Mouse (Mus musculus): ENCODE data around the gene Rtkn. TPM values are rescaled to one million over a fixed set of nuclear protein-coding genes. Genes with fewer than 3 reads are reported as not detected.

Gene Rtkn
- total RNA-seq, 2 experiments from 2014 or later, result not detected

DNA sequence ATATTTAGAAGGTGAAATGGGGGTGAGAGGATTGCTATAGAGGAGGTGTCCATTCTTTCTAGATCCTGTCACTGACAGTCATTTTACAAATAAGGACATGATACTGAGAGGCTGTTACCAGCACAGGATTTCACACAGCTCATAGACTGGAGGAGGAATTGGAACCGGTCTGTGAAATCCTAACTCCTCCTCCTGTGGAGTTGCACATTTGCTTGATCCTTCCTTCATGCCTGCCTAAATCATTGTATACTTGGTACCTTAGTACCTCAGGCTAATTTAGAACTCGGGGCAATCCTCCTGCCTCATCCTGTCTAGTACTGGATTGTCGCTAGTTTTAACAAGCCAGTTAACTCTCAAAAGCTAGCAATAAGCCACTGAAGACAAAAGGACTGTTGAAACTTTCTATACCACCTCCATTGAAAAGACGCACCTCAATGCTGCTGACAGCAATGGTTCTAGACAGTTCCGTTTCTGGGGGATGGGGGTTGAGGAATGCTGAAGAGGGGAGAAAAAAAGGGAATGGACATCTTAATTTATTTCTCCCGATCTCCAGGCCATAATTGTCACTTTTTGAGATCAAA lies 29.9 kb downstream of the Rtkn start:
- peak; percentile 44 for ATAC-seq (replicated peaks; ENCODE audit: low FRiP score, poor library complexity, severe bottlenecking)

DNA sequence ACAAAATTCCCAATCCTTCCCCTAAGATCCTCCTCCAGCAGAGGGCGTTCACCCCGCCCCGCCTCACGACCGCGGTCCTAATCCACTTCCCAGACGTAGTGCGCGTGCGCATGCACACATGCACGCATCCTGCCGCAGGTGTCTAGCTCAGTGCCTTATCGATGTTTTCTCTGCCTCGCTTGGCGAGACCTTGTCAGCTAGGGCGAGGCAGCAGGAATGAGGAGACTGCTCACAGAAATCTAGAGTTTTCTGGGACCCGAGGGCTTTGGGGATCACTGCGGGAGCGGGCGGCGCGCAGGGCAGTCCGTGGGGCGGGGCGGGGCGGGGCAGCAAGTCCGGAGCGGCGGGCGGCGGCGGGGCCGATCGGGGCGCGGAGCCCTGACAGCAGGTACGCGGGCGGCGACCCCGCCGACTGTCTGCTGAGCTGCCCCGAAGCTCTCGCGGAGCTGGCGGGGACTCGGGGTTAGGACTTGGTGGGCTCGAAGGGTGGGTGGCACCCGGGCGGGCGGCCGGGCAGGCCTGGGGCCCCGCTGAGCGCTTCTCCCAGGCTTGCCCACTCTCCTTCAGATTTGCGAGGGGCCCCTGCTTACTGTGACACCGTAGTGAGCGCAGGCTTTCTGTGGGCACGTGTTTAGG lies 30.5 kb downstream of the Rtkn start, which contains the start of gene Dctn1:
Dctn1 (plus strand) TSS at position 314 of the 636 bp plus-strand sequence.
- peak; percentile 92 for ATAC-seq (replicated peaks; ENCODE audit: low FRiP score, poor library complexity, severe bottlenecking)

DNA sequence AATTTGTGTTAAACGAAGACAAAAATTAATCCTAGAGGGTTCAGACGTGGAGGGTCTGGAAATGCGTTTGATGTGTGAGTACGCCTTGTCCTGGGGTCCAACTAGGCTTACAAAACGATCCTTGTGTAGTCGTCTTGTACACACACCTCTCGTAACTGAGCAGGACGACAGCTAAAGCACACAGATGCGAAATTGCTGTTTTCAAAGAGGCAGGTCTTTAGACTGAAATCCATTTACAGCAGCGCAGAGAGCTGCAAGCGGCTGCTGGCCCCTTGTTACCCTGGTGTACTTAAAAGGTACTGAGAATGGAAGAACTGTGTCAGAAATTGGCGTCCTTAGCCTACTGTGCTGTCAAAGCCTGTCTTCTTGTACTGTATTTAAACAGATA lies 31.0 kb downstream of the Rtkn start:
- peak; percentile 34; the same call in 1 of the 2 replicates for ATAC-seq (replicated peaks; ENCODE audit: low FRiP score, poor library complexity, severe bottlenecking)

DNA sequence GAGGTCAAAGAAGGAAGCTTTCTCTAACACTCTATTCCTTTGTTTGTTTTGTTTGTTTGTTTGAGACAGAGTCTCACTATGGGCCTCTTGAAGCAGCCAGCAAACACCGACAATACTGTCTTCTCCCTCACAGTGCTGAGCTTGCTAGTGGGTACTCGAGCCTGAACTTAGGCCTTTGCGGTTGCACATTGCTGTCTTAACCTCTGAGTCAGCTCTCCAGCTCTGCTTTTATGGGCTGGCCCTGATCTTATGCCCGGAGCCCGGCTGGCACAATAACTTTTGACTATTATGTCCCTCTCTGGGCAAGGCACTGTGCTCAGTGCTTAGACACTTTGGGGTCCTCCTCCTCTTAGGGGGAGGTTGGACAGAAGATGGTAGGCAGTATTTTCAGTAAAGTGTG lies 34.6 kb downstream of the Rtkn start:
- ATAC-seq (replicated peaks; ENCODE audit: low FRiP score, poor library complexity, severe bottlenecking), result no peak

DNA sequence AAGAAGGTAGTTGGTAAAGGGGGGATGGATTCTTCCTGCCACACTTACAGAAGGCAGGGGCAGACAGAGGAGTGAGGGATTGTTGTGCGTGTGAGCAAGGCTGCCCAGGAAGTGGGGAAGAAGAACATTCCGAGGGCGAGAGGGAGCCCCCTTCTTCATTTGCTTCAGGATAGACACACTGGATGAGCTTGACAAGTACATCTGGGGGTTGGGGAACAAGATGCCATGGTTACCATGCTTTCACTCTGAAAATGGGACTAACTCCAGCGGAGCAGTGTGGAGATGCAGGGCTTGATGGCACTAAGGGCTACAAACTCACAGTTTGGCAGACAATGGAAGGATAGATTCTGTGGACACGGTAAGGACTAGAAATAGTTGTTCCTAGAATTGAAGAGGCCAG lies 35.8 kb downstream of the Rtkn start:
- no peak for ATAC-seq (replicated peaks; ENCODE audit: low FRiP score, poor library complexity, severe bottlenecking)

DNA sequence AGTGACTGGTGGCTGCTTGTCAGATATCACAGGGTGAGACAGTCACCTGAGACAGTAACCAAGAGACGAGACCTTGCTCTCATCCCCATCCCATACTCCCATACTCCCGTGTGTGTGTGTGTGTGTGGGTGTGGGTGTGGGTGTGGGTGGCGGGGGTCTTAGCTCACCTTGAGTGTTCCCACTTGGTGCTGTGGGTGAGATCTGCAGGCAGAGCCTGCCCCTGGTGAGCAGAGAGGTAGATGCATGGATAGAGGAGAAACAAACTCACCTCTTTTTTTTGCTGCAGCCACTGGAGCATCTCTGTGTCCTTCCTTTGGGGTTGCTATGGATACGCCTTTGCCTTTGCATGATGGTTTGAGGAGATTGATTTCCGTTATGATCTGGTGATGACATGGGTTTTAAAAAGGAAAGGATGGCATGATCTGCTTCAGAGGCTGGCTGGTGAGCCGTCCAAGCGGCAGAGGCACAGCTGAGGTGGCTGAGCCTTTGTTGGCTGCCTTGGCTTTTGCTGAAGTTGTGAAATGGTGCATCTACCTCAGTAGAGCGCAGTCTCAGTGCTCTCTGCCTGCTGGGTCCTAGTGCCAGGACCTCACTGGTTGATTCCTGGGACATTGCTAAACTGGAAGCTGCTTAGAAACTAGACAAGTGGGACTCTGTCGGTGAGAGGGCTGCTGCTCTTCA lies 37.1 kb downstream of the Rtkn start:
- no peak for ATAC-seq (replicated peaks; ENCODE audit: low FRiP score, poor library complexity, severe bottlenecking)

DNA sequence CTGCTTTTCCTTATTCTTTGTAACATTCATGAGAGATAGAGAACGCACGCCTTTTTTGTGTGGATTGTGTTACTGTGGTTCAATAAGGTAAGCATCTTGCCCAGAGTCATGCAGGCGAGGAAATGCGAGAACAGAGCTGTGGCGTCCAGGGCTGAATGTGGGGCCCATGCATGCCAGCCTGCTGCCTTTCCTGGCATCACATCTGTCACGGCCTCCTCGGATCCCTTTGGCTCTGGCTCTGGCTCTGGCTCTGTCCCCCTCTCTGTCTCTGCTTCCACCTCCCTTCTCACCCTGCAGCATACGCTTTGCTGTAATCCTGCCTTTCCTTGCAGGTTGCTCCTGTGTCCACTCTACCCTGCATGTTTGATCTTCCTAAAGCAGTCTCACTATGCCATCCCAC lies 40.7 kb downstream of the Rtkn start:
- no peak for ATAC-seq (replicated peaks; ENCODE audit: low FRiP score, poor library complexity, severe bottlenecking)

DNA sequence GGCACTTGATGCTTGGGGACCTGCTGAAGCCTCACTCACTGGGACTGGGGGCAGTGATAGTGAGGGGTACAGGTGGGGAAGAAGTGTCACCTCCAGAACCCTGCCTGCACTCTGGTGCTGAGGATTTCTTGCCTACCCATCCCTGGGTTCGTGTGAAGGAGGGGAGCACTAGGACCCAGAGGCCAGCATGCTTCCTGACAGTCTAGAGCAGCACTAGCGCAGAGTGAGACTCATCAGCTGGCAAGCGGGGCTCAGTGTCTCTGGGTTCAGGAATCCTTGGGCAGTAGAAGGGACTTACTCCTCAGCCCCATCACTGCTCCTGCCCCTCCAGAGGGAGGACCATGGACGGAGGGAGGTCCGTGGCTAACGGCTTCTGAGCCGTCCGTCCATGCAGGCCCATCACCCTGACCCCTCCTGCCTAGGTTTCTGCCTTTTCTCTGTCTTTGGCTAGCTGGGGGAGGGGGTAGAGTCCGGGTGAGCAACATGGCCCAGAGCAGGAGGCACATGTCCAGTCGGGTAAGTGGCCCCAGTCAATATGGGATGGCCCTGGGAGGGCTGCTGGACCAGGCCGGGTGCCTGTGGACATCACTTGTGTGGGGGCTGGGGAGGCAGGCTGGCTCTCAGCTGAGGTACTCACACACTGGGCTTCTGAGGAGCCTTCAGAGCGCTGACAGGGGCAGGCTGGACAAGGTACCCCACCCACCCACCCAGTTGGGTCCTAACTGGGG lies 44.3 kb downstream of the Rtkn start:
- no peak for ATAC-seq (replicated peaks; ENCODE audit: low FRiP score, poor library complexity, severe bottlenecking)

DNA sequence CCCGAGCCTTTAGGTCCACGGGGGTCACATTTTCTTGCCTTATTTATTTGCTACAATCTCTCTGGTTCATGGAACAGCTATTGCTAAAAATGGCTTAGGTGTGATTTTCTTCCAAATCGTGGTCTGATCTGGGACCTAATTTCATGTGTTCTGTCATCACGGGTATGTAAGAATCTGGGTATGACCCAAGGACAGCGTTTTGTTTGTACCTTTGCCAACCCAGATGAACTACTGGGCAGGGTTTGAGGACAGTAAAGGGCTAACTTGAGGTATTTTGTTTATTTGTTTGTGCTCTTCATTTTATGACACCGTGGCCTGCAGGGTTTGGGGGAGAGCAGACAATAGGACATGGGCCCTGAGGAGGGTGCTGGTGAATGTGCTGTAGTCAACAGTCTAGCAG lies 45.3 kb downstream of the Rtkn start:
- ATAC-seq (replicated peaks; ENCODE audit: low FRiP score, poor library complexity, severe bottlenecking), result no peak

DNA sequence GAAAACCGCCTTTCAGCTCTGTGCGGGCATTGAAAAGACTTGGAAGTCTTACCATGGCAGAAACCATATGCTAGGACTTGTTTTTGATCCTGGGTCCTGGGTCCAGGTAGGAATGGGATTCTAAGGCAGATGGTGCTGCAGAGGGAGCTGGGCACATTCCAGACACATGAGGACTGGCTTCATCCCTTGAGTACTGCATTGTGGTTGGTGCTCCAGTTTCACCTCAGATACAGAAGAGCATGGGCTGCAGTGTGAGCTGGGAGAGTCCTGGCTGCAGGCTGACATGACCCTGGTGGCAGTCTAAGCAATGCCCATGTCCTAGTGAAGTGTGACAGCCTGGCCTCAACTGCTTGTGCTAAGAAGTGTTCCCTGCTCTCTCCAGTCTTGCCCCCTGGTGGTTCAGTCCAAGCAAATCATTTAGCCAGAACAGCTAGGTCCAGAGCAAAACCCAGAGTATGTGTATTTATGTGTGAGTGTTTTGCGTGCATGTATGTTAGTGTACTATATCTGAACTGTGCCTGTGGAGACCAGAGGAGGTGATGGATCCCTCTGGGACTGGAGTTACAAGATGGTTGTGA lies 49.7 kb downstream of the Rtkn start:
- peak; percentile 42; the same call in 1 of the 2 replicates for ATAC-seq (replicated peaks; ENCODE audit: low FRiP score, poor library complexity, severe bottlenecking)

DNA sequence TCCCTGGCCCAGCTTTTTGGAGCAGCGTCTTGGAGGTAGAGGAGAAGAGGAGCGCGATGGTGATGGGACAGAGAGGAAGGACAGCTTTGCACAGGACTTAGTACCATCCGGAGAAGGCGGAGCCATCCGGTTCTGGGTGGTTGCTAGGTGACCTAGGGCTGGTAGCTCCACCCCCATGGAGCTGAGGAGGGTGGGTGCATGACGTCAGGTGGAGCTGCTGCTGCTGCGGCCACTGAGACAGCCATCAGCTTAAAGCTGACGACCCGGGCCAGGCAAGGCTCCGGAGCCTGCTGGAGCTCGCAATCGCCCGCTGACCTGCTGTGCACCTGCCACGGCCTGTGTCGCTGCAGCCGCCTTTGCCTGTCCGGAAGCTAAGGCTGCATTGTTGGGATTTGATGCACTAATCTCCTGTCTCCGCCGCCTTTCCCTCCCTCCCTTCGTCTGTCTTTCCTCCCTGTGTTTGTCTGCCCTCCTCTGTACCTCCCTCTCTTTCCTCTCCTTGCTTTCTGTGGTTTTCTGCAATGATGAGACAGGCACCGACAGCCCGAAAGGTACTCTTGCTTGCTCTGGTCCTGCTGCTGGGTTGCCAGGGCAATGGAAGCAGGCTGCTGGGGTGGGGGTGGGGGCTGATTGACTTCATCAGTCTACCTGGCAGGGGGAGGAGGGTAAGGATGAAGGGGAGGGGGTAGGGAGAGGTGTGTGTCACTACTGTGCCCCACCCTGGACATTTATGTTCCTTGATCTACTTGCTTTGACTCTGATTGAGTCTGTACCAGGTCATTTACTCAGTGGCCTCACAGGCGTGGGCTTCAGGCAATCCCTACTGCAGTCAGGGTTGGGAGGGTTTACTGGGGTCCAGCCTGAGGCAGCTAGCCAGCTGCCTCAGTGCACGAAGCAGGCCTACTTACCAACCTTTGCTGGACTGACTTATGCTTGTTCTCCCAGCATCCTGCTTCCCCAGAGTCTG lies 50.9 kb downstream of the Rtkn start:
- no peak for ATAC-seq (replicated peaks; ENCODE audit: low FRiP score, poor library complexity, severe bottlenecking)

DNA sequence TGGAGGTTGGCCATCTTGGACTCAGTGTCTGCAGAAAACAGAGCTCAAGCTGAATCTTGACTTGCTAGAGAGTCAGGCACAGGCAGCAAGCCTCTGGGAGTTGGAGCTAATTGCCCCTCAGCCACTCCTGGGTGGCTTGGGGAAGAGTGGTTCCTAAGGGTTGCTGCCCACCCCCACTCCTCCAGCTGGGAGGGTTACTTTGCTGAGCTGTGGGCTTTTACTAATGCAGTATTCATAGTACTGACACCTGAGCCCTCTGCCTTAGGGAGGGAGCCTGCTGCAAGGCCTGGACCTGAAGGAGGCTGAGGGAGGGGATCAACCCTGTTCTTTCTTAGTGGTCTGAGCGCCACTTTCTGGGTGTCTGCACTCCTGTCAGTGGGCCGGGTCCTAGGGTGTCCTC lies 51.7 kb downstream of the Rtkn start:
- no peak for ATAC-seq (replicated peaks; ENCODE audit: low FRiP score, poor library complexity, severe bottlenecking)

DNA sequence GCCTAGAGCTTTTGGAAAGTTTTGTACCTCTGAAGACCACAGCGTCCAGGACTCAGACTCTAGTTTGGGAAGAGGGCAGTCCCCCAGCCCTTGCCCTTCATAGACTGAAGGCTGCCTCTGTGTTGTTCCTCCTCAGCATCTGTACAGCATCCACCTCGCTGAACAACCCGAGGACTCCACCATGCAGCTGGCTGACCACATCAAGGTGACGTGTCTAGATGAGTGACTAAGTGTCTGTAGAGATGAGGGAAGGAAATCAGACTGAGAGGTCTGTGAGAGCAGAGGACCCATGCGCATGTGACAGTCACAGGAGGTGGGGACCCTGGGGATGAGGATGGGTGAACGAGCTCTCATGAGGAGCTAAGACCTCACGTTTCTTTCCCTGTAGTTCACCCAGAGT lies 58.3 kb downstream of the Rtkn start:
- no peak for ATAC-seq (replicated peaks; ENCODE audit: low FRiP score, poor library complexity, severe bottlenecking)

DNA sequence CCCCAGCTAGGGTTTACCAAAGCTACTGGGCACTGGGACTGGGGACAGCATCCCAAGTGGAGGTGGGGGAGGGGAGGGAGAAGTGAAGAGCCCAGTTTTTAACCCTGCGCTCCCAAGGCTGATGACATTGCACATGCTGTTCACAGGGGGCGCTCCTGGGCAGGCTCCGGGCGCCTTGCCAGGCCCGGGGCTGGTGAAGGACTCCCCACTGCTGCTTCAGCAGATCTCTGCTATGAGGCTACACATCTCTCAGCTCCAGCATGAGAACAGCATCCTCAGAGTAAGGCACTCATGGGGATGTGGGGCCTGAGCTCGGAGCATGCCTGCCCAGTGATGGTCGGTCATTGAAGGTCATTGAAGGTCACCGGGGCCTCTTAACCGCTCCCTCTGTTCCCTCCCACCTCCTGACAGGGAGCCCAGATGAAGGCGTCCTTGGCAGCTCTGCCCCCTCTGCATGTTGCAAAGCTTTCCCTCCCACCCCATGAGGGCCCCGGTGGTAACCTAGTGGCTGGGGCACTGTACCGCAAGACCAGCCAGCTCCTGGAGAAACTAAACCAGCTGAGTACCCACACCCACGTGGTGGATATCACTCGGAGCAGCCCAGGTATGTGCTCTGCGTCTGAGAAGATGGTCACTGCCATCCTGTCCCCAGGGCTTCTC lies 62.2 kb downstream of the Rtkn start:
- no peak for ATAC-seq (replicated peaks; ENCODE audit: low FRiP score, poor library complexity, severe bottlenecking)

Other genes starting within 250 kb of the Rtkn start
- not detected in 2 replicates for gene Sema4f, start 195.7 kb upstream of the Rtkn start, total RNA-seq (2015; ENCODE audit: low replicate concordance)
- not detected in 2 replicates for gene Sema4f, start 195.7 kb upstream of the Rtkn start, total RNA-seq (2017; ENCODE audit: low replicate concordance)
- gene M1ap, start 188.6 kb upstream of the Rtkn start, total RNA-seq (2015; ENCODE audit: low replicate concordance), result 2.7 and 25.6 TPM in 2 replicates
- gene M1ap, start 188.6 kb upstream of the Rtkn start, total RNA-seq (2017; ENCODE audit: low replicate concordance), result 8.2 and 16.6 TPM in 2 replicates
- gene Dok1, start 102.0 kb upstream of the Rtkn start, total RNA-seq (2015; ENCODE audit: low replicate concordance), result 11.3 and 19.4 TPM in 2 replicates
- gene Dok1, start 102.0 kb upstream of the Rtkn start, total RNA-seq (2017; ENCODE audit: low replicate concordance), result 23.9 and 24.7 TPM in 2 replicates
- 1.5 and 2.9 TPM in 2 replicates for gene Loxl3, start 101.3 kb upstream of the Rtkn start, total RNA-seq (2015; ENCODE audit: low replicate concordance)
- gene Loxl3, start 101.3 kb upstream of the Rtkn start, total RNA-seq (2017; ENCODE audit: low replicate concordance), result 3.2 and 3.6 TPM in 2 replicates
- gene Aup1, start 80.9 kb upstream of the Rtkn start, total RNA-seq (2015; ENCODE audit: low replicate concordance), result 197 and 242 TPM in 2 replicates
- 212 and 218 TPM in 2 replicates for gene Aup1, start 80.9 kb upstream of the Rtkn start, total RNA-seq (2017; ENCODE audit: low replicate concordance)
- 69.4 and 97.8 TPM in 2 replicates for gene Htra2, start 80.2 kb upstream of the Rtkn start, total RNA-seq (2015; ENCODE audit: low replicate concordance)
- 41.9 and 57.7 TPM in 2 replicates for gene Htra2, start 80.2 kb upstream of the Rtkn start, total RNA-seq (2017; ENCODE audit: low replicate concordance)
- gene Dqx1, start 77.6 kb upstream of the Rtkn start, total RNA-seq (2015; ENCODE audit: low replicate concordance), result 1.7 and 3.5 TPM in 2 replicates
- gene Dqx1, start 77.6 kb upstream of the Rtkn start, total RNA-seq (2017; ENCODE audit: low replicate concordance), result 4.2 and 6.7 TPM in 2 replicates
- not detected in 2 replicates for gene Tlx2, start 65.2 kb upstream of the Rtkn start, total RNA-seq (2015; ENCODE audit: low replicate concordance)
- gene Tlx2, start 65.2 kb upstream of the Rtkn start, total RNA-seq (2017; ENCODE audit: low replicate concordance), result not detected in 2 replicates
- 19.8 and 29.7 TPM in 2 replicates for gene Pcgf1, start 57.6 kb upstream of the Rtkn start, total RNA-seq (2015; ENCODE audit: low replicate concordance)
- 11.0 and 18.1 TPM in 2 replicates for gene Pcgf1, start 57.6 kb upstream of the Rtkn start, total RNA-seq (2017; ENCODE audit: low replicate concordance)
- gene Lbx2, start 49.1 kb upstream of the Rtkn start, total RNA-seq (2015; ENCODE audit: low replicate concordance), result not detected in 2 replicates
- not detected in 2 replicates for gene Lbx2, start 49.1 kb upstream of the Rtkn start, total RNA-seq (2017; ENCODE audit: low replicate concordance)
- not detected in 2 replicates for gene Ccdc142, start 33.9 kb upstream of the Rtkn start, total RNA-seq (2015; ENCODE audit: low replicate concordance)
- gene Ccdc142, start 33.9 kb upstream of the Rtkn start, total RNA-seq (2017; ENCODE audit: low replicate concordance), result 0.98 TPM in 1 of 2 replicates, not detected in the other
- 0.19 TPM in 1 of 2 replicates, not detected in the other for gene Gm42688, start 33.8 kb upstream of the Rtkn start, total RNA-seq (2015; ENCODE audit: low replicate concordance)
- gene Gm42688, start 33.8 kb upstream of the Rtkn start, total RNA-seq (2017; ENCODE audit: low replicate concordance), result 0.94 TPM in 1 of 2 replicates, not detected in the other
- gene Mrpl53, start 26.4 kb upstream of the Rtkn start, total RNA-seq (2015; ENCODE audit: low replicate concordance), result 21.7 and 33.9 TPM in 2 replicates
- gene Mrpl53, start 26.4 kb upstream of the Rtkn start, total RNA-seq (2017; ENCODE audit: low replicate concordance), result 6.6 and 14.8 TPM in 2 replicates
- gene Mogs, start 20.0 kb upstream of the Rtkn start, total RNA-seq (2015; ENCODE audit: low replicate concordance), result 5.8 and 11.3 TPM in 2 replicates
- gene Mogs, start 20.0 kb upstream of the Rtkn start, total RNA-seq (2017; ENCODE audit: low replicate concordance), result 13.8 and 18.5 TPM in 2 replicates
- 7.1 and 18.8 TPM in 2 replicates for gene Wbp1, start 13.9 kb upstream of the Rtkn start, total RNA-seq (2015; ENCODE audit: low replicate concordance)
- 18.3 and 42.2 TPM in 2 replicates for gene Wbp1, start 13.9 kb upstream of the Rtkn start, total RNA-seq (2017; ENCODE audit: low replicate concordance)
- 0.77 and 5.2 TPM in 2 replicates for gene Ino80b, start 10.0 kb upstream of the Rtkn start, total RNA-seq (2015; ENCODE audit: low replicate concordance)
- 19.2 and 25.0 TPM in 2 replicates for gene Ino80b, start 10.0 kb upstream of the Rtkn start, total RNA-seq (2017; ENCODE audit: low replicate concordance)
- gene Wdr54, start 20.9 kb downstream of the Rtkn start, total RNA-seq (2015; ENCODE audit: low replicate concordance), result not detected in 2 replicates
- 0.28 TPM in 1 of 2 replicates, not detected in the other for gene Wdr54, start 20.9 kb downstream of the Rtkn start, total RNA-seq (2017; ENCODE audit: low replicate concordance)
- gene 1700003E16Rik, start 20.9 kb downstream of the Rtkn start, total RNA-seq (2015; ENCODE audit: low replicate concordance), result not detected in 2 replicates
- gene 1700003E16Rik, start 20.9 kb downstream of the Rtkn start, total RNA-seq (2017; ENCODE audit: low replicate concordance), result not detected in 2 replicates
- 21.7 and 21.9 TPM in 2 replicates for gene Dctn1, start 30.5 kb downstream of the Rtkn start, total RNA-seq (2015; ENCODE audit: low replicate concordance)
- gene Dctn1, start 30.5 kb downstream of the Rtkn start, total RNA-seq (2017; ENCODE audit: low replicate concordance), result 18.0 and 25.9 TPM in 2 replicates
- gene Slc4a5, start 84.4 kb downstream of the Rtkn start, total RNA-seq (2015; ENCODE audit: low replicate concordance), result 1.0 and 1.2 TPM in 2 replicates
- 0.28 and 0.43 TPM in 2 replicates for gene Slc4a5, start 84.4 kb downstream of the Rtkn start, total RNA-seq (2017; ENCODE audit: low replicate concordance)
- gene Mthfd2, start 190.4 kb downstream of the Rtkn start, total RNA-seq (2015; ENCODE audit: low replicate concordance), result 13.8 and 21.1 TPM in 2 replicates
- gene Mthfd2, start 190.4 kb downstream of the Rtkn start, total RNA-seq (2017; ENCODE audit: low replicate concordance), result 21.8 and 29.0 TPM in 2 replicates
- 51.6 and 54.6 TPM in 2 replicates for gene Mob1a, start 190.6 kb downstream of the Rtkn start, total RNA-seq (2015; ENCODE audit: low replicate concordance)
- gene Mob1a, start 190.6 kb downstream of the Rtkn start, total RNA-seq (2017; ENCODE audit: low replicate concordance), result 71.1 and 78.7 TPM in 2 replicates
- gene Bola3, start 213.7 kb downstream of the Rtkn start, total RNA-seq (2015; ENCODE audit: low replicate concordance), result 99.1 and 113 TPM in 2 replicates
- 93.6 and 115 TPM in 2 replicates for gene Bola3, start 213.7 kb downstream of the Rtkn start, total RNA-seq (2017; ENCODE audit: low replicate concordance)

Measured in erythroblast, adult 5-6 weeks (primary cell).